Mouse (Mus musculus) urinary bladder, adult 18-20 months (tissue): ENCODE results near the gene Tfe3.
"Not testable (repeated sequence)": the region's sequence is repeated elsewhere in the genome, so short reads cannot be mapped to it uniquely, and the experiment has no call there.

Experiments used
- DNase-seq, 2 experiments: peaks; one replicate each; pipeline ENCODE4 v3.0.0; 2022; ENCODE audit warnings: low spot score in 2 of 2, mixed read lengths in 2 of 2

Gene Tfe3

GRCm38 (mm10) chrX:7815016-7815415 is 52.7 kb downstream of the Tfe3 start:
- not testable (repeated sequence) for DNase-seq

DNA sequence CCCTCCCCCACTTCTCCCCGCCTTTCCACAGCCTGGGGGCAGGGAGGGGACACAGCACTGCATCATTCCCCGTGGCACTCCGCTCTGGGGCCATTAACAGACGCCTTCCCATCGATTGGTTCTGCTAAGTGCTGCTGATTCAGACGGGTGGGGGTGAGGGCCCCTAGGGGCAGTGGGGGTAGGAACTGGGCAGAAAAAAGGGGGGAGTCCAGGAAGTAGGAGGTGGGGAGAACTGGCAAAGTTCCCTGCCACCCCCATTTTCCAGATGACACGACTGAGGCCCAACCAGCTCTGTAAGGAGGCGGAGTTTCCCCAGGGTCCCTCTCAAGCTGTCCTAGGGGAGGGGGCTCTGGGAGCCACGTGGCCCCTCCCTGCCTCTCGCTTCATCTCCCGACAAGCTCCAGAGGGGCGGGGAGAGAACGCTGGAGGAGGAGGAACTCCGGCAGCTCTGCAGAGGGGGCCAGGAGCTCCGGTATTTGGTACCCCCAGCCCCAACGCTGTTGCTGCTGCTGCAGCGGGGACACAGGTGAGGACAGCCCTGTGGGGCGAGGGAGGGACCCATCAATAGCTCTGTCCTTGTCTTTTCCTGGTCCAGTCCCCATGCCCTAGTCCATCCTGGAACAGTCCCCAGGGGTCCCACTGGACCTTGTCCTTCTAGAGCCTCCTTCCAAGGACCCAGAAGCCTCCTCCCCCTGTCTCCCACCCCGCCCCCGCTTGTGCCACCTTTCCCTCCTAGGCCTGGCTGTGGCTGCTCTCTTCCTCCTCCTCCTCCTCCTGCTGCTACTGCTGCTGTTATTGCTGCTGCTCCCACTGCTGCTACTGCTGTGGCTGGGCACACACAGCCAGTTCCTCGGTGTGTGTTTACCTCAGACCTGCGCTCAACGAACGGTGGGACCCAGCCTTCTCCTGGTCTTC is 59.8 kb downstream of the Tfe3 start, which contains the start of gene Kcnd1:
Gene Kcnd1, plus strand, starts transcription at position 425 of the 915 bp plus-strand sequence.
- no peak for DNase-seq
